Mouse (Mus musculus) spleen, postnatal 4 days (tissue): Measurements from ENCODE around the gene Rbfox1.

Experiments used
- DNase-seq, 2 experiments: peaks; one replicate each; pipeline ENCODE4 v3.0.0; 2022; ENCODE audit warnings: low spot score in 2 of 2

Rbfox1 gene

DNA sequence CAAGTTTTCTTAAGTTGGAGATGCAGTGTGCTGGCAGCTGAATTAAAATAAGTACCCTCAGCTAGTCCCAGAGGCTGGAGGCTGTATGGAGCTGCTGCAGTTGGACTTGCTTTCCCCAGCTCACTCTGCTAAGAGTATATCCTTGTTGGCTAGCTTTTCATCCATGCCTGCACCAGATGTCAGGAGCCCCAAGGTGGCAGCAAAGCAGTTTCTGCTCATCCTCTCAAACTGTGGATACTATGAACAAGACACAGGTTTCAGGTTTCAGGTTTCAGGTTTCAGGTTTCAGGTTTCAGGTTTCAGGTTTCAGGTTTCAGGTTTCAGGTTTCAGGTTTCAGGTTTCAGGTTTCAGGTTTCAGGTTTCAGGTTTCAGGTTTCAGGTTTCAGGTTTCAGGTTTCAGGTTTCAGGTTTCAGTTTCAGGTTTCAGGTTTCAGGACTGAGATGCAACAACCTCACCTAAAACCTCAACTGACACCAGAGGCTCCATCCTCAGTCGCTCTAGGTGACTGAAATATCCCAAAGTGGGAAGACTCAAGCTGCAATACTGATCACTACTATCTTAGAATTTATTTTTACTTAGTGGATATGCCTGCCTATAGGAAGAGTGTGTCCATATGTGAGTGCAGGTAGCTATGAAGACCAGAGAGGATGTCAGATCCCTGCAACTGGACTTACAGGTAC is 801.1 kb downstream of the Rbfox1 start:
- no peak for DNase-seq

DNA sequence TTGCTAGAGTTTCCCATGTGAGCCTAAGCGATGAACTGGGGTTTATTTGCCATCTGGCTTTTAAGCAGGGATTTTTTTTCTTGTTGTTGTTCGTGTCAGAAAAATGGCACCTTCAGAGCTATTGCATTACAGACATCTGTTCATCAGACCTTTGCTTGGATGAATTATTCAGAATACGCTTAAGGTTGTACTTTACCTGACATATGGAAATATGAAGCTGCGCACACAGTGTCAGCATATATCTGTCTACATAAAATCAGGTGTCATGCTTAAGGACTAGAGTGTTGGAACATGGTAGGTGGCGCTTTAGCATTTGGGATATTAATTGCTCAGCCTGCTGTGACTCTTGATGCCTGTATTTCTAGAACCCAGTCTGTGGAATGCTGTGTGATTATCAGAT is 819.7 kb downstream of the Rbfox1 start:
- DNase-seq, result no peak

DNA sequence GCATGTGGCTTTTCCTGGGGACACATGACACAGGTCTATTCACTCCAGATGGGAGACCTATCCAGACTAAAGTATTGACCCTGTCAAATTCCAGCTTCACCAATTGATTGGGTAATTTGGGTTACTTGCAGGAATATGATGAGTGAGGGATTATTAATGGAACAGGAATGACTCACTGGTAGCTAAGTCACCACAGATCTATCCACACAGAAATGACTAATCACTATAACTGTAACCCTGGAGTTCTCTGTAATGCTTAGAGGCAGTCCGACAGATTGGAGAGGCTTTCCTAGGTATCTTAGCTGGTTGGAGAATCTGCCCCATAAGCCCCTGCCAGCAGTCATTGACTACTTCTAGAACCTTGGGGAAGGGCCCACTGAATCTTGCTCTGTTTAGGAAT is 827.2 kb downstream of the Rbfox1 start:
- no peak for DNase-seq

DNA sequence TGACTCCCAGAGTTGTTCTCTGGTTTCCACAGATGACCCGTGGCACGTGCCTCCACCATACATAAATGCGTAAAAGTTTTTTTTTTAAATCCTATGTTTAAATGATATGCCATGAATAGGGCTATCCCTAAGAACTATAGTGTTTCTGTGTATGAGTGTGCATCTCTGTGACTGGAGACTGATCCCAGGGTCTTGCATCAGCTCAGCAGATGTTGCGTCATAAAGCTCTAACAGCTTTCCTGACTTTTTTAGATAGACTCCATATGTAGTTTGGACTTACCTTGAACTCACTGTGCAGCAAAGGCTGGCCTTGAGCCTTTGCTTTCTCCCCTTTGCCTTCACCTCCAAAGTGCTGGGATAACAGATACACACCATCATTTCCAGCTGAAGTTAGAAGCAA is 830.1 kb downstream of the Rbfox1 start:
- DNase-seq, result no peak

DNA sequence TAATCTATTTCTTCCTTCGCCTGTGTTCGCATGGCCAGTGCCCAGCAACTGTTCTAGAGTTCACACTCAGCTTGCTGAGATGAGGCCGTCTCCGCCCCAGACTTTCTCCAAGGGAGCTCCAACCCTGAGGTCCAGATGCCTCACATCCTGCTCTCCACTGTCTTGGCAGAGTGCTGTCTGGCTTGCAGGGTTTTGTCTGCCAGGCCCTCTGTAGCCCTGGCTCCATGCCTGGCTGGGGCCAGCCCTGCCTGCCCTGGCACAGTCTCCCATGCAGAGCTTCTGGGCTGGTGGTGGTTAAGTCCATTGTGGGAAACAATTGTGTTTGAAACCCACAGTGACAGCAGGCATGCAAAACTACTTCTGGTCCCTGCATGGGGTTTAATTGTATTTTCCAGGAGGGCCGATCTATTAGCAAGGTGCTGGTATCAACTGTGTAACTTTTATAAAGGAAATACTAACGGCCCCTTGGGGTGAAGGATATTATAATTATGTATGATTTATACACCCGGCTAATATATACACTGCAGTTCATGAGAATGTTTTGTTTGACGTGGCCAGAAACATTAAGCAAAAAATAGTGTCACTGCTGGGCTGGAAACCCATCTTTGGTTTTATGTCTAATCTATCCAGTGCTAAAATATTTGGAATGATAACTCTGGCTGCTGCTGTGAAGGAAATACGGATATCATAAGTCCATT is 831.2 kb downstream of the Rbfox1 start:
- no peak for DNase-seq

DNA sequence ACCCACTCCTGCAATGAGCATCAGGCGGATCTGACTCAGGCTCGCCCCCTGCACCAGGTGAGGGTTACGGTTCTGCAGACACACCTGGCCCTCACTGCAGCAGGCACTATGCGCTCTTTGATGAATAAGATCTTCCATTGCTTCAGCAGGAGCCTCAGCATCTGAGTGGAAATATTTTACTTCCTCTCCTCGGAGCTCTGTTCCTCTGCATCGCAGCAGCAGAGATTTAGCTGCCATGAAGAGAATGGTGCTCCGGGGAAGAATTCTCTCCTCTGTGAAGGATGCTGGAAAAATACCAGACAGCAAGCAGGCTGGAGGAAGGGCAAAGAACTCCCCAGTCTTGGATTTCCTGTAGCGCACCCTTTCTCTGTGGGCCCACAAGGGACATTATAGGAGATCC is 833.9 kb downstream of the Rbfox1 start:
- no peak for DNase-seq

DNA sequence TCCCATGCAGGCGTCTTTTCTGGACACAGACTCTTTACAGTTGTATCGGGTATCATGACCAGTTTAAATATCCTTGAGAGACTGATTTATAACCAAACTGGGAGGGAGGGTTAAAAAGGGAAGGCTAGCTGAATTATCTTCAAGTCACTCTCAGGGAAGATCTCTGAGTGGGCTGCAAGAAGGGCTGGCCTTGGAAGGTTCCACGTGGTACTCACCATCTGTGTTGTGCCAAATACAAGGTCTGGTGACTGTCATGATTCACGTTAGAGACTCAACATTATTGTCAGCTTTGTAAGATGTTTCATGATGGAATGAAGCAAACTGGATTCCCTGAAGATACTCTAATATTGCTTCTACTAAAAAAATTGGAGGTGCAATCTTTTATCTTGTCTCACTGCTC is 847.5 kb downstream of the Rbfox1 start:
- DNase-seq, result no peak

DNA sequence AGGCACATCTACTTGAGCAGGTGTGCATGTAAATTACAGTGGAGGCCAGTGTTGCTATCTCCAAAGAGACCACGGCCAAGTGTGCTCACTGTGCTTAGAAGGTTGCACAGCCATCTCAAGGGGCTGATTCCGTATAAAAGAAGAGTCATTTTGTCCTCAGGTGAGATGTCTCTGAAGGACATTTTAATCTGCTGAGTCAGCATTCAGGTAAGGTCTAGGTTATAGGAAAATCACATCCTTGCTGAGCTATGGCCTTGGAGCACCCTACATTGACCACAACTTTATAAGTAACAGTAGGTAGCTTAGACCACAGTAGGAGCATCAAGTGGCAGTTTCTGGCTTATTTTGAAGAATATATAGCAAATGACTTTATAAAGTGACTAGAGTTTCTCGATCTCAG is 848.3 kb downstream of the Rbfox1 start:
- no peak for DNase-seq

DNA sequence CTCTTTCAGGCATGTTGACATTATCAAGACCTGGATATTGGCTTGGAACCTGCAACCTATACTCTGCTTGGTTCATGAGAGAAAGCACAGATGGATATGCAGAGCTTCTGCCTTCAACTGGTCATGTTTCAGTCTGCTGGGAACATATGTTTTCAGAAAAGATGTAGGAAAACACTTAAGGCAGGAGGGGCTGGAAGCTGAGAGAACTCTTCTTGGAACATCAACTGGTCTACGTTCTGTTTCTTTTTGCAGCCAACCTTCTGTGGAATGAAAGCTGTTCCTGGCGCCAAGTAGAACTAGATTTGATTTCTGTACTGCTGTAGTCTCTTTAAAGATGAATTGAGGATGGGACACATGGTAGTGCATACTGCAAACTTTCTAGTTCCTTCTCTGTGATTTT is 851.4 kb downstream of the Rbfox1 start:
- DNase-seq, result no peak

DNA sequence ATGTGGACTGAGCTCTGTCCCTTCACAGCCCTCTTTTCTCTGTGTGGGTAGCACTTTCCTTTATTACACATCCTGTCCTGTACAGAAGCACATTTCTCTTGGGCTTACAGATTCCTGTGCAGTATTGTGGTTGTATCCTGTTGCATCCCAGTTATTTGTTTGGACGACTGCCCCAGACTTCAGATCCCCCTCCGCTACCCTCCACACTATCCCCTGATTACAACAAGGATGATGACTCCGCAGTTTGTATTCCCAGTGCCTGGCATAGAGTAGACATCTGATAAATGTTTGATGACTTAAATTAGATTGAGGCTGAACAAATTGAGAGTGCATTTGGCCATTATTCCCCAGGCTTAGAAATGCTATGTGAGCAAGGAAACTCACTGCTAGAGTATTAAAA is 851.8 kb downstream of the Rbfox1 start:
- DNase-seq, result no peak

DNA sequence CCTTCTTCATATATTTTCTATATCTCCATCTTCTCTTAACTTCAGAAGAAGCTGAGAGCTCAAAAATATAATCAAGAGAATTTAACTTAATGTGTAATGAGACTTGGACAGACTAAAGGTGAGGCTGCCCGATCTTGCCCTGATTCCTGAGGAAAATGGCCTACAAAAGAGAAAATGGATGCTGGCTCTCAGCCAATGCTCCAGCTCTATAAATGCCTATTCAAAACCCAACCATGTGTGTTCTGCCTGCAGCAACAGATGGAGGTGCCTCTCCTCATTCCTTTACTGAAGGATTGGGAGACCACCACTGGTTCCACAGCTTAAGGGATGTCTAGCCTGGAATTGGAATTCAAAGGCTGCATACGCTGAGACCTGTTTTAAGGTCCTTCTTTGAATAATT is 861.0 kb downstream of the Rbfox1 start:
- no peak for DNase-seq

DNA sequence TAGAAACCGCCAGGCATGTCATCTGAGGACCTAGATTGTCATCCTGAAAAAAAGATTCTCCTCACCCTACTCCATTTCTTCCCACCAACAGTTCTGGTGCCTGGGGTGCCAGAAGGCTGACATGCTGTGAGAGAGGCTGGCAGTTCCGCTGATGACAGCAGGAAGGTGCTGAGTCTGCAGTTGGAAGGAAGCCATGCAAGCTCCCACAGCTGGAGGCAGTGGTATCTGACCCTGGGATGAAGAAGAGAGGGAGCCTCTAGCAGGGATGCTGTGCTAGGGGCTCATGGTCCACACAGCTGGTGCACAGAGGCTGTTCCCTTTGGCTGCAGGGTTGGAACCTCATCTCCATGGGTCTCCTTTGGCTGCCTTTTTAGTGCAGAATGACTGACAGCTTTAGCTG is 865.3 kb downstream of the Rbfox1 start:
- no peak for DNase-seq

DNA sequence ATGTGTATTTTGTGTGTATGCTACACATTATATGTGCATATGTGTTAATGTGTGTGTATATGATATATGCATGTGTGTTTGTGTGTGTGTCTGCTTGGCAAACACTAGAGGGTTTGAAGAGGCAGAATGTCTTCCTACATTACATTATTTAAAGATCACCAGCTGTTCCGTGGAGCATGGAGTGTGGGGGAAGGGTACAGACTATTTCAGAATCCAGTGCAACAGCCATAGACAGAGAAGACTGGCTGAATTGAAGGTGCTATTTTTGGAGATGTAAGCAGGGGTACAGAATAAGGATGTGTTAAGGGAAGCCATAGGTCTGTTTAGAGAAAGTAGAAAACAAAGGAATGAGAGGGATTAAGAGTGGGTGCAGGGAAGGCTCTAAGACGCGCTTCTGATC is 869.7 kb downstream of the Rbfox1 start:
- DNase-seq, result no peak

DNA sequence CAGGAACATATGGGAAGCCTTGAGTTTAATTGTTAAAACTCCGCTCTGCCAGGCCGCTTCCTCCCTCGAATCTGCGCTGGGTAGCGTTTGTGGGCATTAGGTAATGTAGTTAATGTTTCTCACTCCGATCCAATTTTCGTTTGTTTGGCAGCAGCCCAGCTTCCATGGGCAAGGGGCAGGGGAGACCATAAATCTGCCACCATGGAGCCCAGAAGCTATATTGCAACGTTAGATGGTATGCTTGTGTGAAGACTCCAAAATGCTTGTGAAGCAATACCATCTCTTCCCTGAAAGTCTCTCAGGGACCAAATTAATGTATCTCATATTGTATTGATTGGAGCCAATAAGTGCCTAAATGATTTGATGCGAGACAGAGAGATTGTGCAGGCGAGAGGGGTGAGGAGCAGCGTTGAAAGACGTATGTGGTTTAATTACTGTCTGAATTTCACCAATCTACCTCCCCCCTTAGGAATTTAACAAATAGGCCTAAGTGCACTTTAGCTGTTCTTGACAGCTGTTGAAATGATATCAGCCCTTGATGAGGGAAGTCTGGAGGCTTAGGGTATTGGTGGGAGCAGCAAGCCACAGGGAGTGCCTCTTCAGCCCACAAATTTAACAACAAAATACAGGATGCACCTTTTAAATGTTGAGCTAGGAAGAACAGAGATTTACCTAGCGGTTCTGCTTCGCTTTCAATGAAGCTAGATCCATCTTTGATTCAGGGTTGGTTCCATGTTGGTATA is 884.5 kb downstream of the Rbfox1 start:
- DNase-seq, result no peak

DNA sequence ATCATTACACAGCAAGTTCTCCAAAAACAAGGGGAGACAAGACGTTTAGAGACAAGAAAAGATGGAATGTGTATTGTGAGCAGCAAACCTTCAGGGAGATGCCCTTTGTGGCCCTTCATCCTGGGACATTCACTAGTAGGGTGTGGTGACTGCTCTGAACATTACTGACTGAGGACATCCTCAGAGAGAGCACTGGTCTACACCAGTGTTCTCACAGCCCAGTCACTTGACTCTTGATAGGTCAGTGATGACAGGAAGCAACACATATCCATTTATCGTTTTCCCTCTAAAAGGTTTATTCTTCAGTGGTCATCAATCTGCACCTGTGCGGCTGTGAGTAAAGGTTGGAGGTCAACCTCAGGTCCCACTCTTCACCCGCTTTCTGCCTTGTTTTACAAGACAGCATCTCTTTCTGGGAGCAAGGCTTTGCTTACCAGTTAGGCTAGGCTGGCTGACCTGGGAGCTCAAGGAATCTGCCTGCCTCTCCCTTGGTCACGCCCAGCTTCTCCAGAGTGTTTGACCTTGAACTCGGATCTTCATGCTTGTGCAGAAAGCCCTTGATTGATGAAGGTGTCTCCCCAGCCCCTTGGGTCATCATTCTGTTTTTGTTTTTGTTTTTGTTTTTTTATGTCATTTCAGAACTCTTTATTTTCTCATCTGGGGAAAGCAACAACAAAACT is 892.5 kb downstream of the Rbfox1 start:
- no peak for DNase-seq

DNA sequence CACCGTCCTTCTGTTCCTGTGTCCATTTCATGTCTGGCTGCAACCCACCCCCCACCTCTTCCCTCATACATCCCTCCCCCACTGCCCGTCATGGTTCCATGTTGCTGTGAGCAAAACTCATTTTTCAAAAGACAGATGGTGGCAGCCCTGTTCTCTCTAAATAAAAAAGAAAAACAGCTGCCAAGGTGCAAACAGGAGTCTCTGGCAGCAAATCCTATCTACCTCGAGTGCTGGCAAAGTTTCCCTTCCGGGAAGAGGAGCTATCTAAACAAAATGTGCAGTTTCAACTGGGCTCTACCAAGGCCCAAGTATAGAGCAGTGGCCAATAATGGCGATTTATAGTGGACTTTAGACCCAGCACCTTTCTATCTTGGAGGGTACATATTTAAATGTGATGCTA is 899.0 kb downstream of the Rbfox1 start:
- no peak for DNase-seq

DNA sequence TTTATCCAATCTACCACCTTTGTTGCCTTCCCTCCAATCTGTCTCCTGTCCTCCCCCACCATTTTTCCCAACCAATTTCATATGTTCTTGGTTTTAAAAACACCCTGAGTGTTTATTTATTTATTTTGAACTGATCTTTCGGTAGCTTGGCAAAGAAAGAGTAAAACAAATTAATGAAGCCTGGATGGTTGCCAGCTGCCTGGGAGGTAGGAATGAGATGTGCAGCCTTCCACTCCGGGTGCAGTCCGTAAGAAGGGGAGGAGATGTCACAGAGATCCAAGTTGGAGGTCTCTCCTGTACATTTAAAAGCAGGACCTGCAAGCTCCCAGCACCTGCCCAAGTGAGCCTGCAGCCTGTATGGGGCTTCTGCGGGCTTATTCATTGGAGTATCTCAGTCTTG is 899.9 kb downstream of the Rbfox1 start:
- DNase-seq, result no peak

DNA sequence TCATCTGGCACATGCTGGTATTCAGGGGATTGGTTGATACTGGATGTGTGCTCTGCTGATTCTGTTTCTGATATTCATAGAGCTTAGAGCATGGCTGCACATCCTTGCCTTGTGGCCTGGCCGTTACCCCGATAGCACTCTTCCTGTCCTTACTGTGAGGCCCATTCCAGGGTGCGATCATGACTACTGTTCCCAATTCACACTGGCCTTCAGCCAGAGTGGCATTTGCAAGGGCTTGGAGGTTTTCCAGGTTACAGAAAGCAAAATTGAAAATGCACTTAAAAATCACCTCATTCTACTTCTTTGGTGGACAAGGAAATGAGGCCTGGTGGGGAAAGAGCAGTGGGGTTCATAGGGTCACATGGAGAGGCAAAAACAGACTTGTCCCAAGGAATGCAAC is 906.1 kb downstream of the Rbfox1 start:
- no peak for DNase-seq

DNA sequence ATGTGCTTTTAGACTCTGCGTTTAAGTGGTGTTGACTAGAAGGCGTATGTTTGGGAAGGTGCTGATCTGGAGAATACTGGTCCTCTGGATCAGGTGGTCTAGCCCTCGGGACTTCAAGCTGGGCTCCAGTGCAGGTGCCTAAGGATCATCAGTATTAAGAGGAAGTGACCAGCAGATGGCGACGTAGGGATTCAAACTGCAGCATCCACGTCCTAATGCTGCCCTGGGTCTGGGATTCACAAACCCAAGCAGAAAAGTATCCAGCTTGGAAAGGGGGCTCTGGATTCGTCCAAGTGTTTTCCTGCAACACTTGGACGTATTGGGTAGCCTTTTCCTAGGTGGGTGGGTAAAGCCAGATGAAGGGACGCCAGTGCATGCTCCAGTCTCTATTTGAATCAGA is 906.5 kb downstream of the Rbfox1 start:
- DNase-seq, result no peak

DNA sequence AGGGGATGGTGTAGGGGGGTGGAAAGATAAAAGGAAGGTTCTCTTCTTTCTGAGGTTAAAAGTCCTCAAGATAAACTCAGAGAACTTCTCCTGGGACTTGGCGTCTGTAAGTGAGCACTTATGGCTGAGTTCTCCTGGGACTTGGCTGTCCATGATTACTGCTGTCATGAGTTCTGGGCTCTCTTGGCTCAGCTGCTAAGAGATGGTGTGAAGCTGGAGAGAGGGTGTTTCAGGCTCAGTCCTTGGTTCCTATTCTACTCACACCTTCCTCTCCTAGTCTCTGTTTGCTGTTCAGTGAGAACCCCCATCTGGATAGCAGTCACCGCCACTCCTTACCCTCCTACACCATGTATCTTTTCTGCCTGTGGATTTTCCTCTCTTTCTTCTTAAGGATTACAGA is 921.1 kb downstream of the Rbfox1 start:
- DNase-seq, result no peak

DNA sequence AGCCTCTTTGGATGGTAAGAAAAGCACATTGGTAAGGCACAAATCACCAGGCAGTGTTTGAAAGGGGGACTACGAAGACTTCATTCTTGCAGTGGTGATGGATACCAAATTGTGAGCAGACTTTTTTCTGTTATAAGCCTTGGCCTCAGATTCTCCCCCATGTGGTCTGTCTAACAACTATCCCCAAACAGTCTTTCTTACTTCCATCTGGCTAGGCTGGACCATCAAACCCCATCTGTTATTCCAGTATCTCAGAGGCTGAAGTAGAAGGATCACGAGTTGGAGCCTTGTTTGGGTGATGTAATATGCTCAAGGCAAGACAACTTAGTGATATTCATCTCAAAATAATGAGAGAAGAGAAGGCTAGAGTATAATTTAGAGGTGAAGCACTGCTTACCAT is 922.7 kb downstream of the Rbfox1 start:
- DNase-seq, result no peak

DNA sequence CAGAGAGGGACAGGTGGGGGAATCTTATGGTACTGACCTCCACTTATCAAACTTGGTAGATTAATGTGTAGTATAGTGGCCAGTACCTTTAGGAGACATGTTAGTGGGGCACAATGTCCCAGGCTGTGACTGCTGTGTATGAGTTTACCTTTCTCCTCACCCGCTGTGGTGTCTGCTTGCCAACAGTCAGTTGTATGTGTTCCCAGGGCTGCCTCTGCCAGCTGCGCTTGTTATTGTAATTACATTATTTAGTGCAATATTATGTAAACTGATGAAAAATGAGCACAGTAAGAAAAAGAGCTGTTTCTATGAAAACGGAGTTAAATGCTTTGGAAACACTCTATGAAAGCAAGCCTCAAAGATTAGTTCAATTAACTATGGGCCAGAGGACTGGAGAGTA is 928.7 kb downstream of the Rbfox1 start:
- no peak for DNase-seq

DNA sequence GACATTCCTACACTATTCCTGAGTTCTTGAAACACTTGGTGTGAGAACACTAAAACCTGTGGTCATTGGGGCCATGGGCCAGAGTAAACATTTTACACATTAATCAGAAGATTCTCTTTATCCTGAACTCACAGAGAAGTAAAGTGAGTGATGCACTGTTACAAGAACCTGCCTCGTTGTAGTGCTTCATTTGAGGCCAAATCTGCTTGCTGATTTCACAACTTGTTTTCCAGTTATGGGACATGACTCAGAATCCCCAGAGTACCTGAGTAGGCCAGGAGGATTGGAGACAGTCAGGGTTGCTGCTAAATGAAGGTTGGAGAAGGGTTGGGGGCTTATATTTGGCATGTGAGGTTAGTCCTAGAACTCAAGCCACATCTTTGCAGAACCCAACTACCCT is 936.6 kb downstream of the Rbfox1 start:
- DNase-seq, result no peak
